In genomic region chr7:80260625-80261371, GRCm38 (mm10) we compare ENCODE assay signal across 8 mouse cellular contexts. TPM values are rescaled to one million over a fixed set of nuclear protein-coding genes. Genes with fewer than 3 reads are reported as not detected.
DNase-seq lines count a peak whose midpoint lies in the region; ATAC-seq lines count a peak whose summit lies in the region.

Ngrn (plus strand) TSS chr7:80261215.

- H3K4me1 ChIP-seq in embryonic facial prominence, embryonic 11.5 days (ENCODE audit: control insufficient read depth, insufficient read depth, low read length), result no peaks in the 10 kb centered on the region
- H3K4me1 ChIP-seq in midbrain, embryonic 11.5 days (ENCODE audit: control insufficient read depth, insufficient read depth, low read length), result peaks cover 10% of the 10 kb centered on the region

- H3K4me3 ChIP-seq in embryonic facial prominence, embryonic 11.5 days (ENCODE audit: low read depth, low read length), result peak within 1 kb of the TSS; percentile 79
- peak within 1 kb of the TSS; percentile 89 for H3K4me3 ChIP-seq in midbrain, embryonic 11.5 days (ENCODE audit: low read depth, low read length)

- H3K9me3 ChIP-seq in embryonic facial prominence, embryonic 11.5 days (replicated peaks; ENCODE audit: control insufficient read depth, low read length), result no peaks in the 10 kb centered on the region
- H3K9me3 ChIP-seq in midbrain, embryonic 11.5 days (ENCODE audit: control insufficient read depth, low read length), result no peaks in the 10 kb centered on the region

- peak; percentile 76 for ATAC-seq in embryonic facial prominence, embryonic 11.5 days (replicated peaks; ENCODE audit: insufficient number of reproducible peaks, low FRiP score, low TSS enrichment, low read depth)
- peak; percentile 89 for ATAC-seq in granulocyte monocyte progenitor cell, adult 5-6 weeks (replicated peaks; ENCODE audit: poor library complexity, severe bottlenecking)
- ATAC-seq in midbrain, embryonic 11.5 days (ENCODE audit: low FRiP score), result peak; percentile 89

- no peaks in the 10 kb centered on the region for H3K27me3 ChIP-seq in embryonic facial prominence, embryonic 11.5 days (ENCODE audit: control insufficient read depth, insufficient read depth, low read length)
- no peaks in the 10 kb centered on the region for H3K27me3 ChIP-seq in midbrain, embryonic 11.5 days (ENCODE audit: control insufficient read depth, insufficient read depth, low read length)

- WGBS in embryonic facial prominence, embryonic 11.5 days, result 26% methylated on average over 40 of the region's 40 CpGs
- WGBS in midbrain, embryonic 11.5 days, result 26% methylated on average over 40 of the region's 40 CpGs

- intact Hi-C loops in left cerebral cortex, postnatal 4 days (cut with DNase I), result no loop called here

- no peaks in the 10 kb centered on the region; the same call in 1 of the 2 replicates for H3K36me3 ChIP-seq in embryonic facial prominence, embryonic 11.5 days (replicated peaks; ENCODE audit: control insufficient read depth, insufficient read depth, low read depth, low read length)
- peaks cover 3% of the 10 kb centered on the region; the same call in 1 of the 2 replicates for H3K36me3 ChIP-seq in midbrain, embryonic 11.5 days (ENCODE audit: control insufficient read depth, insufficient read depth, low read length)

- peak within 1 kb of the TSS; percentile 78 for H3K9ac ChIP-seq in embryonic facial prominence, embryonic 11.5 days (replicated peaks; ENCODE audit: low read length)
- H3K9ac ChIP-seq in midbrain, embryonic 11.5 days (ENCODE audit: low read length), result peak within 1 kb of the TSS; percentile 87

- peak within 1 kb of the TSS; percentile 83 for H3K4me2 ChIP-seq in embryonic facial prominence, embryonic 11.5 days (ENCODE audit: low read depth, low read length)
- peak within 1 kb of the TSS; percentile 78 for H3K4me2 ChIP-seq in midbrain, embryonic 11.5 days

- peak; percentile 75 for DNase-seq in 3134 (ENCODE audit: extremely low read depth, insufficient read length, low spot score)
- DNase-seq in adrenal gland, postnatal 25 days, result peak; percentile 83
- DNase-seq in embryonic facial prominence, embryonic 11.5 days (ENCODE audit: low spot score), result peak; percentile 93
- peak; percentile 85 for DNase-seq in kidney, adult 11 months
- DNase-seq in left cerebral cortex, postnatal 4 days, result peak; percentile 87
- DNase-seq in midbrain, embryonic 11.5 days (ENCODE audit: low spot score, missing footprints), result peak; percentile 98
- DNase-seq in right cerebral cortex, postnatal 4 days, result peak; percentile 78

- 0 out of 2 replicates have a peak within 1 kb of the TSS, but pooled peaks have one; percentile 29 for H3K27ac ChIP-seq in embryonic facial prominence, embryonic 11.5 days (replicated peaks; ENCODE audit: low read depth, low read length)
- H3K27ac ChIP-seq in midbrain, embryonic 11.5 days (ENCODE audit: low read depth, low read length), result peak within 1 kb of the TSS; percentile 20; the same call in 1 of the 2 replicates

RNA-seq across cellular contexts. Expression of gene Ngrn, which starts in this region (rescaled TPM):
- 50.3 and 64.1 TPM in 2 replicates for total RNA-seq in adrenal gland, postnatal 25 days (2021)
- polyA plus RNA-seq in embryonic facial prominence, embryonic 11.5 days (2014; fragmentation: Nextera tagmentation; extraction: Ambion mirVana), result 50.2 and 53.4 TPM in 2 replicates
- 23.7 and 33.5 TPM in 2 replicates for total RNA-seq in granulocyte monocyte progenitor cell, adult 5-6 weeks (2014; fragmentation: Nextera tagmentation)
- total RNA-seq in granulocyte monocyte progenitor cell, adult 5-6 weeks (2017), result 21.2 and 33.9 TPM in 2 replicates
- 10 to 100 TPM; 41.6 to 42.7 TPM for total RNA-seq in left cerebral cortex, postnatal 4 days (2021)
- 53.1 and 53.2 TPM in 2 replicates for polyA plus RNA-seq in midbrain, embryonic 11.5 days (2014; fragmentation: Nextera tagmentation; extraction: Ambion mirVana)

Comparison
In these comparisons a context has a peak if more than half of its experiments do, and no peak if none do; other contexts are left out.
1. Peak in every context shown above with its lines: DNase-seq, ATAC-seq, H3K4me3 ChIP-seq and H3K27ac ChIP-seq.